Mouse (Mus musculus) ovary, postnatal 14 days (tissue): ENCODE data around the gene Chst11.

Experiments used
- DNase-seq: peaks from one replicate; pipeline ENCODE4 v3.0.0; 2022; ENCODE audit warnings: low spot score

Gene Chst11

DNA sequence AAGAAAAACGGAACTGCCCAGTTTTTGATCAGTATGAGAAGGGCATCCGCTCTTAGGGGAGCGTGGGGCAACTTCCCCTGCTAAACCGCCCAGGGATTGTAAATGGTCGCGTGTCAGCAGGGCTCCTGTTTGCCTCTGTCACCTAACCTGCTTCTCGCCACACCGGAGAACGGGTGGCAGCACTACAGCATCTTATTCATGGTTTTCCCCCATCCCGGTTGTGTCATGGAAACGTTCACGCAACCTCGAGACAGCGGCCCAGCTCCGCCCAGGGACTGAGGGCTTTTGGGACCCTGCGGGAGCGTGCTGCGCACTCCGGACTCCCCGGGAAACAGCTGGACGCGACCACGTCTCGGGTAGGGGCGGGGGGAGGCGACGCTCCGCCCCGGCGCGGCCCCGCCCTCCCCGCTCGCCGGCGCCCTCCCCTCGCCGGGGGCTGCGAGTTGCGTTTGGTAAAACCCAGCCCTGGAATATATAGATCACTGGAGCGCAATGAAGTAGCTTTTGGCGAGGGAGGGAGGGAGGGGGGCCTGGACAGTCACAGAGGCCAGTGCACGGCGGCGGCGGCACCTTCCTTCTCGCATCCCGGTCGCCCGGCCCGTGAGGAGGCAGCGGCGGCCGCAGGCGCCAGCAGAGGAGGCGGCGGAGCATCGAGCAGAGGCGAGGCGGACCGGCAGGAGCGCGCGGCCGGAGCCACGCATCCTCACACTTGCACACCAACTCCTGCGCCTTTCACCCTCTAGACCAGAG, at the start of gene Chst11:
Gene Chst11 (plus strand): TSS at position 549 of the 750 bp plus-strand sequence.
- peak; percentile 57 for DNase-seq

DNA sequence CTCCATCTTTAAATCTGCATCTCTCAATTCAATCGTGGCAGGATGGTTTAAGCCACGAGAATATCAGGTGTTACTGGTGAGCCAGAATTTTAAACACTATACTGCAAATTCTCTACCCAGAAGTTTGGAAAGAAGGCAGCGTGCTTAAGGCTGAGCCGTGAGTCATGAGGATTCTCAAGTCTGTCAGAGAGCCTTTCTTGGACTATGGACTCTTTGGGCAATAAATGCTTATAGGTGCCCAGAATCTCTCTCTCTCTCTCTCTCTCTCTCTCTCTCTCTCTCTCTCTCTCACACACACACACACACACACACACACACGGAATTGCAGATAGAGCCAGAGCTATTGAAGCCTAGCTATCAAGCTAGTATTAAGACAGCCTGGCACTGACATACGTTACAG, 49.5 kb upstream of the Chst11 start:
- DNase-seq = no peak

DNA sequence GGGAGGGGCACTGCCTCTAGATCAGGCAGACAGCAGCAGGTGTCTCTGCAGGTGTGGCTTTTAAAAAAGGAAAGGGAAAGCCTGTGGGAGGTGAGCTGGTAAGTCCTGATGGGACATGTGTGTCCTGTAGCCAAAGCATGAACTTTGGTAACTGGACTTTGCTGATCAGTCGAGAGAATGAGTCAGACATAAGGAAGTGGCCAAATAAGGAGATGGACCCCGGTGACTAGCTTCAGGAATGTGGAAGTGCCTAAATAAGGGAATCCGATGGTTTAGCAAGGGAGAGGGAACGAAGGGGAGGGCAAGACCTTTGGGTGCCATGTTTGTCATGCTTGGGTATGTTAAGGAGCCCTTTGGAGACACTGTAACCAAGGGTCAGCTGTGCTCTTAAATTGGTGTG, 31.9 kb upstream of the Chst11 start:
- DNase-seq = no peak

DNA sequence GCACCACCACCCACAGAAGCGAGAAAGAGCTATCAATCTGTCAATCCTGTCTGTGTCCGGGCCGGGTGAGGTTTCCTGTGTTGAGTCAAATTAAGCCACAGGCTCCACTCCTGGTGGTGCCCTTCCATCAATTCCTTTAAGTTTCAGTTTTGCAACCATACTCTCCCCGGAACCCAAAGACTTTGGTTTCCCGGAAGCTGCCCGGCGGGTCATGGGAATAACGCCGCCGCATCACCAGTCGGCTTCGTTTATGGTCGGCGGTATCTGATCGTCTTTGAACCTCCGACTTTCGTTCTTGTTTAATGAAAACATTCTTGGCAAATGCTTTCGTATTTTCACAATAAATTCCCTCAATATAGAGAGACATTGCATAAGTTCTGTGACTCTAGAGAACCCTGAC, 30.2 kb upstream of the Chst11 start:
- no peak for DNase-seq

DNA sequence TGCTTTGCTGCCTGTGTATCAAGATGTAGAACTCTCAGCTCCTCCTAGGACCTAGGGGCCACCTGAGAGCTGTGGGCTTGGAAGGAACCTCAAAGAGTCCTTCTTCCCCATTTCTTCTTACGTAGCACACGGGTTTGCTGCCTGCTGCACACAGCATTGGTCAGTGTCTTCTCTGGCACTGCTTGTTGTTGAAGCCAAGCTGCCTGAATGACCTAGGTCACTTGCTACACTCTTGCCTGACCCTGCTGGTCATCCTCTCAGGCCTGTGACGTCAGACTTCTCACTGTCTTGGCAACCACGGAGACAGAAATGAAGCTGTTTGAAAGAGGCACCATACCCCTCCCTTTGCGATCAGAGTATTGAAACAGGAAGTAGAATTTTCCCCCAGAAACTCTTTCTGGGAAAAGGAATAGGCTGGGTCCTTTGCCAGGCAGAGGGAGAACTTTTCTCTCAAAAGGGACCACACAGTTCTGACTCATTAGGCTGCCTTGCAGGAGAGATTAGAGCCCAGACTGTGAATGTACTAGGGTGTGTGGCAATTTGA, 27.0 kb upstream of the Chst11 start:
- no peak for DNase-seq

DNA sequence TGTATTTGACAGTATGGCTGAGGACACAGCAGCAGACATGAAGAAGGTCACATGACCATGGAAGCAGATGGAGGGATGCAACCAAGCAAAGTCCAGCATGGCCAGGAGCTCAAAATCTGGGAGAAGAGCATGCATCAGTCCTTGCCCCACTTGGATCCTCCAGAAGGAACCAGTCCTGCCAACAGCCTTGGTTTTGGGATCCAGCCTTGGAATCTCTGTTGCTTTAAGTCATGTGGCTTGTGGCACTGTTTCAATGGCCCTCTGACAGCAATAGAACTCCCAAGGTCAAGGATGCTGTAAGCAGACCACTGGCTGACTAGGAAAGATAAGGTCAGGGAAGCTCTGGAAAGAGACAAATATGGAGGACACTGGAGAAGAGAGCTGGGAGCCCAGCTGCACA, 26.0 kb upstream of the Chst11 start:
- no peak for DNase-seq

DNA sequence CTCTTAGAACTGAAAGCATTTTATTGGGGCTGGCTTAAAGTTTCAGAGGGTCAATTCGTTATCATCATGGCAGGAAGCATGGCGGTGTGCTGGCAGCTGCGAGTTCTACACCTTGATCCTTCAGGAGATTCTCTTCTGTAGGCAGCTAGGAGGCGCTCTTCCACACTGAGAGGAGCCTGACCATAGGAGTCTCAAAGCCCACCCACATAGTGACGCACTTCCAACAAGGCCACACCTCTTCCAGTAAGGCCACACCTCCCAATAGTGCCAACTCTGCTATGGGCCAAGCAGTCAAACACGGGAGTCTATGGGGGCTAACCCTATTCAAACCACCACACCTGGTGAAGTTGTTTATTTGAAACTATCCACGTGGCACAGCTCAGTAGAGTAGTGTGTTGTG, 24.0 kb upstream of the Chst11 start:
- DNase-seq = no peak

DNA sequence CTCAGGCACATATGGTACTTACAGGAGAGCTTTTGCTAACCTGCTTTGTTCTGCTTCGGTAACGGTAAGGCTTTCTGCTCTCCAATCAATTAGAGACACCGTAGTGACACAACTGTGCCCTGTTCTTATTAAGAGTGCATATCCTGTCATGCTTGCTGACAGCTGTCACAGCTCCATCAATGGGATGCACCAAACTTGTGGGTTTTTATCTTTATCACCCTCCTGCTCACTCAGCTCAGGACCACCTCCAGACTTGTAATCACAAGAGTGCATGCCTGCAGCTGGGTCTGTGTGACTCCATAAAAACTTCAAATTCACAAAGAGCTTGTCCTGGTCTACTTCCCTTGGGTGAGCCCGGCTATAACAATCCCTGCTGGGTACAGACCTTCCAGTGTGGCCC, 23.3 kb upstream of the Chst11 start:
- DNase-seq = no peak

DNA sequence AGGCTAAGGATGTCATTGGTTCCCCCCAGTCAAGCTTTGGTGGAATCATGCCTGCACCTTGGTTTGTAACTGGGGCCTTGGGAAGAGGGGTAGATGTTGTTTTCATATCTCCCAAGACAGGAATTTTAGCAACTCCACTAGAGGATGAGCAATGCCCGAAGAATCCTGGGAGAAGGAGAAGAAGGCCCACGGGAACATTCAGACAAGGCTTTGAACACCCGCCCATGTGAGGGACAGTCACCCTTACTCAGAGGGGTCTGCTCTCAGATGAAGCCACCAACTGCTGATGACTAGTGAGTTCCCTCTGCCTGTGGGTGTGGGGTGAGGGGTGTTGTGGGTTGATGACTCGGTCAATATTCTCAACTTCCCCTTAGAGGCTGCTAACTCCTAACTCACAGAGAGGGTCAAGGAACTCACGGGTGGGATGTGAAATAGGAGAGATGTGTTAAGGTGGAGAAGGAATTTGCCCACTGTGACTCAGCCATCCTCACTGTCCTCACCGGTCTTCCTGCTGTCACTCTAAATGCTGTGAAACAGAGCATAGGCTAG, 22.8 kb upstream of the Chst11 start:
- no peak for DNase-seq

DNA sequence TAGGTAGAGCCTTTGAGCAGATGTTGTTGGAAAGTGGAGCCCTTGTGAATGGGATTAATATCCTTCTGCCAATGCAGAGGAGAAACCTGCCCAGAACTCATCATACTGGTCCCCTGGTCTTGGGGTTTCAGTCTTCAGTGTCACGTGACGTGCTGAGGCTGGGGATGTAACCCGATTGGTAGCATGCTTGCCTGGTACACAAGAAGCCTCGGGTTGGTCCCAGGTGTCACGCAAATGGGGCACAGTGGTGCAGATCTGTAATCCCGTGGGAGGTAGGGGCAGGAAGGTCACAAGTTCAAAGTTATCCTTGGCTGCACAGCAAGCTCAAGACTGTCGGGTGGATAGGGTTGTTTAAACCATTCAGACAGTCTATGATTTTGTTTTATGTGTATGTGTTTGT, 20.8 kb upstream of the Chst11 start:
- DNase-seq = no peak

DNA sequence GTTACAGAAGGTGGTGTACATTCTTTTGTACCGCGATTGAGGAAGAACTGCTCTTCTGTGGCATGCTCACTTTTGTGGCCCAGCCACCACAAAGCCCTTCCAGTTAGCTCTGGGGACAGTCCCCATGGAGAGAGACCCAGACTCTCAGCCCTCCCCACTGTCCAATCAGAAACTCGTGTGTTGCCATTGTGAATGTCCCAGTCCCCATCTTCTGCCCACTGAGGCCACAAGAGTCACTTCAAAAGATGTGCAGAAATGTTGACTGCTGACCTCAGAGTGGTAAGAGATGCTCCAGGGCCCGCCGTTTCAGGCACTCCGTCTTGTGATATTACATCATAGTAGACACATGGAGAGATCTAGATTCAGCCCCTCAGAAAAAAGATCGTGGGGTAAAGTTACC, 18.6 kb upstream of the Chst11 start:
- DNase-seq = no peak

DNA sequence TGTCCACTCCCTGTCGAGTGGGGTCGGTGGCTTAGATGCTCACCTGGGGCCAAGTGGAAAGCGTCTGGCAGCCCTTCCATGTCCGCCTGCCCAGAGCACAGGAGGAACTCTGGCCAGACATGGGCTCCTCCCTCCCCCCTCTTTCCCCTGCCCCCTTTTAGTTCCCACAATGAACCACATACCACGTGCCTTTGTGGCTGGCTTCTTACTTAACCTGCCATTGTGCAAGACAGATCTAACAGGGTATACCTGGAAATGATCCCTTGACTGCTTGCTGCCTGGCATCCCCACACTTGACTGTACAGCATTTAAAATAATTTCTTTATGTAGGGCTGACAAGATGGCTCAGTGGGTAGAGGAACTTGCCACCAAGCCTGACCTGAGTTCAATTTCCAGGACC, 15.7 kb upstream of the Chst11 start:
- no peak for DNase-seq

DNA sequence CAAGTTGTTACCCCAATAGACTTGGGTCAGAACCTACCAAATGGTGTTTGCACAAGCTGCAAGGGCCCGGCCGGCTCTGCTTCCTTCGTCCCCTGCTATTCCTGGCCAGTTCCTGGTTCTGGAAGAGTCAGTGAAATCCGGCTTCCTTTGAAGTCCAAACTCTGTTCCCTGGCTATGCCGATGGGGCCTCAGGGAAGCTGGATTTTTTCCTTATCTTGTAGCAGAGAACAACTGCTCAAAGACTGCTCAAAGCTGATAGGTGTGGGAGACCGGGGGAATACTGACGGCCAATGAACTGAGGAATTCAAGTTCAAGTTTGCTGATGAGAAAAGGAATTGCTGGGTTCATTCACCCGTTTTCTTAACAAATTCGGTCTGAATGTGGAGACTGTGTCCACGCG, 13.7 kb upstream of the Chst11 start:
- DNase-seq = no peak

DNA sequence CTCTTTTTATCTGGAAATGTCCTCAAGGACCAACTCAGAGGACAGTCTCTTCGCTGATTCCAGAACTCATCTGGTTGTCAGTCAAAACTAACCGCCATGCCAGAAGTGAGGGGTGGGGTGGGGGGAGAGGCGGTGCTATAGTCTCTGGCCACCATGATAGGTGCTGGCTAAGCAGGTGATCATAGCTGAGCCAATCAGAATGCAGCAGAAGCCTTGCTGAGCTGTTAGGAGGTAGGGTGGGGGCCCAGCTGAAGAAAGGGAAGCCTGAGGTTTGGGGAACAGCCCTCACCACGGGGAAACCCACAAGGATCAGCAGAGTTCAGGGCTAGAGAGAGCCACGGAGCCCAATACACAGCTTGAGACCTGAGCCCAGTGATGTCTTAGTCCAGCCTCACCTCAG, 11.1 kb upstream of the Chst11 start:
- no peak for DNase-seq

DNA sequence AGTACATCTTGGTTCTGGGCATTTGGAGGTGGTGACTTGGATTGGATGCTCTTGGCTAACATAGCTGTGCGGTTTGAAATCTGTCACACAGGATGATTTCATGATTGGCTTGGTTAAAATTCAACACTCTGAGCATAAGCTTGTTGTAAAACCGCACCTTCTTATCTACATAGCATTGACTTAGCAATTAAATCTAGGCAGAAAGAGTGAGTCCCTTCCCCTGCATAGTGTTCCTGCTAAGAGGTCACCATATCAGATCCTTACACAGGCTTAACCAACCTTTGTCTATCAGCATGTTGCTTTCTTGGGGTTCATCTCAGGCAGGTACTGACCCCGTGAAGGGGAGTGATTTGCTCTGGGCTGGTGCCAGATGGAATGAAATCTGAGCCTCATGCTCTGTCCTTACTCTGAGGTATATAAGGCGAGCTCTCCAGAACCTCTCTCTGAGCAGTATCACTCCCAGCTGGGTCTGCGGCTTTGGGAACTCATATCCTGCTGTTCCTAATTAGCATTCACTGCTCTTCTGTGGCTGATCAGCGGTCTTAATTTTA, 10.6 kb upstream of the Chst11 start:
- DNase-seq = no peak

DNA sequence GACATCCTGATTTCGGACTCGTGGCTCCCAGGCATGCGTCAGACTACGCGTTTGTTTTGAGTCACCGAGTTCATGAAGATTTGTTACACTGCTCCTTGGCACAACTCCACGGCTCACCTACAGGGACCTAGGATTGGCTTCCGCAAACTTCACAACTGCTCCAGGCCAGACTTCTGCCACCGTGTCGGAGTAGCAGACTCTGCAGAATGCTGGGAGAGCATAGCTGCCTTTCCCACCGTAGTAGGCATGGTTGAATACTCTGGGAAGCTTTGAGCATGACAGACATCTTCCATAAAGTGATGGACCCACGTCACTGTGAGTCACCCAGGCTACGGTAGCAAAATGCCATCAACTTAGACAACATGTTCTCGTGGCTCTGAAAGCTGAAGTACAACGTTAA, 9.5 kb upstream of the Chst11 start:
- DNase-seq = no peak

DNA sequence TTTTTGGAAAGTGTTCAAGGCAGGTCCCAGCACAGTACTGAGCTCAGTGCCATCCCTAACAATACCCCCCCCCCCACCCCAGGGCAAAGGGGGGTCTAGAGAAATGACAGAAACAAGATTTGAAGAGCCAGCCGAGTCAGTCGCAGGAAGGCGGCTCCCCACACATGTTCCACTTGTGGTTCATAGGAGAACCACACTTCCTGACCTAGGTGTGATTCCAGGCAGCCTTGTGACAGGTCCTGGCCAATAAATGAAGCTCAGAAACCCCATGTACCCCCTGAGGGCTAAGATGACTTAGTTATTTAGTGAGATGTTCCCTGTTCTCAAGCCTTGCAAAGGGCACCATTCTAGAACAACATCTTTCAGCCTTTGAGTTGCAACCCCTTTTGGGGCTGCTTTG, 3.0 kb upstream of the Chst11 start:
- no peak for DNase-seq

DNA sequence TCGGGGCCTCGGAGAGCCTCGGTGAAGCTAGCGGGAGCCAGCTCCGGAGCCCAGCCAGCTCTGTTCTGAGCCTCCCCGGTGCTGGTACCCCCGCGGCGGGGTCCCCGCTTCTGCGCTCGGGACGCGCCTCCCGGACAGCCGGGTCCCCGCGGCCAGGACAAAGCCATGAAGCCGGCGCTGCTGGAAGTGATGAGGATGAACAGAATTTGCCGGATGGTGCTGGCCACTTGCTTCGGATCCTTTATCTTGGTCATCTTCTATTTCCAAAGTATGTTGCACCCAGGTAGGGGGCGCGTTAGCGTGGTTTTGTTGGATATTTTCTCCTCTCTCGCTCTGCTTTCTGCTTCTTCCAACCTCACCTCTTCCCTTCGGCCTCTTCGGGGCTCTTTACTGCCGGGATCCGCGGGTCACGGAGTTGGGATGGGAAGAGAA, 418 bp downstream of the Chst11 start:
- peak; percentile 19 for DNase-seq

DNA sequence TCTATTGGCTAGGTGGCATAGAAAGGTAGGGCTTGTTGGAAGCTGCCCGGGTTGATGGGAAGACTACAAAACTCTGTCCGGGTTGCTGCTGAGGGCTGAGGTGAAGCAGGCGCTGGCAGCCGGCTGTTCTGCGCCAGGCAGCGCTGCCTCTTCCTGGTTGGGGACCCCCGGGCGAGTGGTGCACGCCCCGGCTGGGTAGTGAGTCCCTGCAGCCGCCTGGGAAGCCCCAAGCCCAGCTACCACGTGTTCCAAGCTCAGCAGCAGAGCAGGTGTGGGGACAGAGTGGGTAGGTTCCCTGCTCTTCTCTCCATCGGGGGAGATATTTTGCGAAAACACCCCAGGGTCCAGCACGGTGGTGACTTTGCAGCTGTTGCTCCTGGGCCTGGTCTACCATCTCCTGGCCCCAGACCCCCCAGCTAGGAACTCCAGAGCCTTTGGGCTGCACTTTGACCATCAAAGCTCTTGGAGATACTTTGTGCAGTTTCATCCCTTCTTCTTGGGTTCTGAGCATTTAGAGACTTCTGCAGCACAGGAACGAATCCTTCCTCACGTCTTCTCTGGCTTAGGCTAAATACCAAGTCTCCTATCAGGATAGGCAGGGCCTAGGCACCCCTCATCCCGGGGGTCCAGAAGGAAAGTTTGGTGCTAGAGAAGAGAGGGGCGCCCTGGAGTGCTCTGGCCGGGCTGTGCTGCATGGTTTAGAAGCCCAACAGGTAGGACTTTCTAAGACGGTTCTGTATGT, 1.1 kb downstream of the Chst11 start:
- no peak for DNase-seq

DNA sequence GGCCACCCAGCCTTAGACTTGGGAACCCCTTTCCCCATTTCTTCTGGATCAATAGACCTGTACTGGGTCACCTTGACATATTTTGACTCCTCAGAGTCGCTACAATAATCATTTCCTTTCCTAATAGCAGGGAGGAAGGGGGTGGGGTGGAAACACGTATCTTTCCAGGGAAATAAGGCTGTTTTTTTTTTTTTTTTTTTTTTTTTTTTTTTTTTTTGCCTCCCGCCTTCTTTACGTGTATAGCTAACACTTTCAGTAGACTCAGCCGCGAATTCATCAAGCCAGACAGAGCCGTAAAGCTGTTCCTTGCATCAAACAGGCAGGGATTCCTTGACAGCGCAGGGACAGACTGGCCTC, 1.7 kb downstream of the Chst11 start:
- DNase-seq = no peak

DNA sequence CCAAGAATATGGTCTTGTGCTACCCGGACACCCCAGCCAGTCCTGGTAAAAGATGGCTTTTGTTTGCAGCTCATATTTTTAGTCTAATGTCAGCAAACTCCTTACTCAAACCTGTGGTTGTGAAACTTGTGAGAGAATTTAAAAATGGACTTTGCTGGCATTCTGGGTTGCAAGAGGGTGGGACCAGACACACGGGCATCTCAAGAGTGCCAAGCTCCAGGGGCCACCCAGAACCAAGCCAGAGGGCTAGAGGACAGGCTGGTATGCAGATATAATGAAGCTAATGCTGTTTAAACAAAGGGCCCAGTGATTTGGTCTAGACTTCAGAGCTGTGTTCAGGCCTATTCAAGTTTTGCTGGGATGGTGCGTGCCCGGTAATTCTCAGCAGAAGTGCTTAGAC, 2.1 kb downstream of the Chst11 start:
- no peak for DNase-seq

DNA sequence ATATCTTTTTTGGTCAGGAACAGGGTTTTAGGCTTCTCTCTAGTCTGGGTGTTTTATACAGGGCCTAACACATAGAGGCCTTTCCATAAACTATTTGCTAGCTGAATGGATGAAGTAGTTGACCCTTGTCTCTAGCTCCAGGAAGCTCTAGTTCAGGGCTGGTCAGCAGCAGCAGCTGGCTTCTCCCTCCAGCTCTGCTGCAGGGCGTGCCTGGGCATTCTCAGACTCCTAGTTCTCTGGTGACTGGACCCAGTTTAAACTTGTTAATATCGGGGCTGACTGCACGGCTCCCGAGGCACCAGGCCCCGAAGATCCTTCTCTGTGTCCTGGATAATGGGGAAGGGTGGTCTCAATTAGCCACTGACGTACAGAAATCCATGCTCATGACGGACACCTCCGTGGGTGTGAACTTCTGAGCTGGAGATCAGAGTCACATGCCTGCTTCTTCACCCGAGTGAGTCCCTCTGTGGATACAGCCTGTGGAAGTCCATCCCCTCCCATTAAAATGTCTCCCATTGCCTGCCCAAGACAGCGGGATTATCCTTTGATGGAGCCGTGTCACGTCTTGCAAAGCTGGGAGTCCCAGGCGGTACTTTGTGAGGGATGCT, 4.2 kb downstream of the Chst11 start:
- DNase-seq = no peak

DNA sequence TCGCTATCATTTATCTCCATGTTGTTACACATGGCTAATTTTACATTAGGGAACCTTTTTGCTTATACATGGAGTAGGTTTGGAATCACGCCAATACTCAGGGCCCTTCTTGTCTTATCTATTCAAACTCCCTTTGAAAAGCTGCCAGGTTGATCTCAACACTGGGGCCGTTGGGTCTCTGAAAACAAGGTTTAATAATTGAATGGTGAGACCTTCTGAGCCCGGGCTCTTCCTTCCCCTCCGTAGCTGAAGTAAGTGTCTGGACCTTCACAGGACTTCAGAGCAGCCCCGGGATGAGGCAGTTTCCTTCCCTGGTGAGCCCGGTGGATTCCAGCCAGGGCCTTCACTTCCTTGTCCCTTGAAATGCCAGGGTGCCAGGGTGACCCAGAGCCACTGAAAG, 5.6 kb downstream of the Chst11 start:
- no peak for DNase-seq
